Mouse (Mus musculus) erythroblast, embryonic 14.5 days (primary cell): ENCODE data around the gene Gabarapl2.

Source experiments
- GATA1 ChIP-seq: IDR thresholded peaks from 2 replicates; pipeline ENCODE4 v1.6.1; 2012; ENCODE audit warnings: low read length, inconsistent platforms, mixed read lengths
- TAL1 ChIP-seq: IDR thresholded peaks from 3 replicates; pipeline ENCODE4 v1.6.1; 2012; ENCODE audit warnings: low read length, inconsistent platforms, mixed read lengths

DNA sequence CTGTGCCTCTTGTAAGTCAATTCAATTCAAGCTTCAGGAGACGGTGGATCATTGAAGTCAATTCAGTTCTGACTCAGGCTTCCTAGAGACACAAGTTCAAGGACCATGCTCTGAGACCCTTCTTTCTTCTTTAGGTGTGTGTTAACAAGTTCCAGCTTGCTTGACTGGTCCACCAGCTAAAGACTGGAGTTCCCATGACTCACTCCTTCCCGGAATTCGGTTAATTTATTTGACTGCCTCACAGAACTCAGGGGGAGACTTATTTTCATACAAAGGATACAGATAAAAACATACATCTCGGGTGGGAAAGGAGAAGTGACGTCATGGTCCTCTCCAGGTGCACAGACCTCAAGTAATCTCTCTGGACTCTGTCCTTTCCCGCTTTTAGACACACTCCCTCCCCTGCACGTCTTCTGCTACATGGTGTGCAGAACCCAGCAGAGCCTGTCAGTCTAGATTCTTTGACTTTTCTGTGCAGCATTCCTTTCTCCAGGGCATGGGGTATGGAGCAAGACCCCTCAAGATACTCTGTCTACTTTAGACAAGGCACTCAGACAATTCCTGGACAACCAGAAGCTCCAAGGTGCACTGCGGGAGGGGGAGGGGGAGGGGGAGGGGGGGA lies 34.9 kb upstream of the Gabarapl2 start:
- TF ChIP-seq GATA1 (no peak), TAL1 (no peak)
